Mouse (Mus musculus): Measurements from ENCODE around the gene Zar1l.
A peak's percentile ranks its signal among the peaks of the same experiment; 100 is the strongest.

DNA sequence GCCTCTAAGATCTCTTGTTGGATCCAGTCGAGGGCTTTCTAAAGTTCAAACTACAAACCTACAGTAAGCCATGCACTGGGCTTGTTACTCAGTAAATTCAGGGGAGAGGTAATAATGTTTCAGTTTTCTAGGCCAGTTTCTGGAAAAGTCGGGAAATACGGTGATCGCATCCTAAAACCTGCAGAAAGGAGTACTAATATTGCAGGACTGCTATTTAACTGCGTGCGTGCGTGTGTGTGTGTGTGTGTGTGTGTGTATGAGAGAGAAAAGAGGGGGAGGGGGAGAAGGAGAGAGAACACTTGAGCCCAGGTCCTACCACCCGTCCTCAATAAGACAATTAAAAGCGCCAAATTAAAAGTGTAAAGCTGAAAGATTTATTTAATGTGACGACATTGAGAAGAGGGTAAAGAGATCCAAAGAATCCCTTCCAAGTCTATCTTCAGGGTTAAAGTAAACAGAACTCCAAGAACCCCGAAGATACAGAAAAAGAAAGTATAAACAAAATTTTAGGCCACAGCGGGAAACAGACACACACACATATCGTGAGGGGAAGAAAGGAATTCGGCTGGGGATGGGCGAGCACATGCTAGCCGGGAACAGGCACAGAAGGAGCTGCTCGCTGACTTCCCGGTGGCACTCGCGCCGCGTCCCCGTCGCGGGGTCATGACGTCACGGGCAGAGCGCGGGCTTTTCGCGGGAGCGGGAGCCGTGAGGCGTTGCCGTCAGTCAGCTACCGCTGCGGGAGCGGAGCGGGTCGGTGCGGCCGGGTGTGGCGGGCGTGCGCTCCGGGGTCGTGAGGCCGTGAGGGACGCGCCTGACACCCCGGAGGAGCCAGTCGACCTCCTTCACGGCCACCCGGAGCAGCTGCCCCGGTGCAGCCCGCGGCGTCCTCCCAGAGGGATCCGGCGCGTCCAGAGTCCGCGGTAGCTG lies 4.2 kb upstream of the Zar1l start, which contains the start of gene Brca2:
- TF ChIP-seq CTCF (IDR thresholded peaks at IDR 0.05; ENCODE audit: control insufficient read depth, insufficient read depth, insufficient replicate concordance, low read depth, low read length), result 0 out of 2 replicates have a peak, but pooled peaks have one; percentile 3
- peak; percentile 88 for TF ChIP-seq POLR2A (IDR thresholded peaks at IDR 0.05; ENCODE audit: control insufficient read depth, low read depth, low read length)

All from testis, adult 2 months (tissue).